Mouse (Mus musculus) bone marrow, adult 2 months (tissue): ENCODE measurements around the gene Cspg5.

Source experiments
- CTCF ChIP-seq: fragments of 200-500 bp; IDR thresholded peaks from 2 replicates; pipeline ENCODE4 v1.5.1; 2011; ENCODE audit warnings: low read length, control low read depth; ENCODE audit not compliant: control insufficient read depth, insufficient read depth
- POLR2A ChIP-seq: fragments of 200-500 bp; IDR thresholded peaks from 2 replicates; pipeline ENCODE4 v1.6.1; 2011; ENCODE audit warnings: low read depth, mild to moderate bottlenecking, control low read depth, low read length, borderline replicate concordance; ENCODE audit not compliant: control insufficient read depth

DNA sequence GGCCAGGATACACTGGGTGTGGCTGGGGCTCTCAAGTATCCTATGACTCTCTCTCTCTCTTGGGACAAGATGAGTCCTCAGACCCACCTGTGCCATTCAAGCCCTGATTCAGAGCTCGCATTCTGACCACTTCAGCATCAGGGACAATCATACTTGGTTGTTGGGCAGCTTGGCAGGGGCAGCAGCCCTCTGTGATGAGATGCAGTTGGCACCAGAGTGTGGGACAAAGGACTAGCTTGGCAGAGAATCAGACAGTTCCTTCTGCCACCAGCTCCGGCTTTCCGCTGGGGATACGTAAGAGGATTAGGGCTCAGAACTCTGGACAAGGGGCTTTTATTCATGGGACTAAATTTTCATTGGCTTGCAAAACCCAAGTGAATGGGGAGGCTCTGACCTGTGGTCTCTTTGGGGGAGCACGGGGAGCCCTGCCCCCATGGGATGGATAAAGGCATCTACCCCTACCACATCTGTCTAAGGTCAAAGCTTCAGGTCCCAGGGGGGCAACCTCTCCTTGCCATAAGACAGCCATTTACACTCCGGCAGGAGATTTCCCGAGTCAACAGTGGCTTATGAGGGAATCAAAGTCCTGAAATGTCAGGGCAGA lies 43.8 kb downstream of the Cspg5 start:
- TF ChIP-seq CTCF = no peak
- no peak for TF ChIP-seq POLR2A
